Mouse (Mus musculus): ENCODE results near the gene Iqgap1.

- no peak for TF ChIP-seq POLR2A (IDR thresholded peaks at IDR 0.05; ENCODE audit: borderline replicate concordance, low read depth, low read length)
- no peak for TF ChIP-seq CTCF (IDR thresholded peaks at IDR 0.05; ENCODE audit: low read depth, low read length)
Measured at GRCm38 (mm10) chr7:80842132-80842531, 16.4 kb upstream of the Iqgap1 start.
